Mouse (Mus musculus) adrenal gland, adult 18-20 months (tissue): ENCODE data around the gene Arpp21. TPM values are rescaled to one million over a fixed set of nuclear protein-coding genes. Genes with fewer than 3 reads are reported as not detected.
"Not testable (repeated sequence)": the region's sequence is repeated elsewhere in the genome, so short reads cannot be mapped to it uniquely, and the experiment has no call there.

ENCODE experiments used
- DNase-seq, 2 experiments: peaks; one replicate each; pipeline ENCODE4 v3.0.0; 2021 to 2022; ENCODE audit warnings: low spot score in 2 of 2
- total RNA-seq, 2 experiments: library from RNA; stranded (reverse); gene quantifications; 1 replicate in 1 of 2; 2 replicates in 1 of 2; pipeline ENCODE4 v1.2.3; 2021

The Arpp21 gene
- total RNA-seq, 2 experiments from 2014 or later, result not detected

DNA sequence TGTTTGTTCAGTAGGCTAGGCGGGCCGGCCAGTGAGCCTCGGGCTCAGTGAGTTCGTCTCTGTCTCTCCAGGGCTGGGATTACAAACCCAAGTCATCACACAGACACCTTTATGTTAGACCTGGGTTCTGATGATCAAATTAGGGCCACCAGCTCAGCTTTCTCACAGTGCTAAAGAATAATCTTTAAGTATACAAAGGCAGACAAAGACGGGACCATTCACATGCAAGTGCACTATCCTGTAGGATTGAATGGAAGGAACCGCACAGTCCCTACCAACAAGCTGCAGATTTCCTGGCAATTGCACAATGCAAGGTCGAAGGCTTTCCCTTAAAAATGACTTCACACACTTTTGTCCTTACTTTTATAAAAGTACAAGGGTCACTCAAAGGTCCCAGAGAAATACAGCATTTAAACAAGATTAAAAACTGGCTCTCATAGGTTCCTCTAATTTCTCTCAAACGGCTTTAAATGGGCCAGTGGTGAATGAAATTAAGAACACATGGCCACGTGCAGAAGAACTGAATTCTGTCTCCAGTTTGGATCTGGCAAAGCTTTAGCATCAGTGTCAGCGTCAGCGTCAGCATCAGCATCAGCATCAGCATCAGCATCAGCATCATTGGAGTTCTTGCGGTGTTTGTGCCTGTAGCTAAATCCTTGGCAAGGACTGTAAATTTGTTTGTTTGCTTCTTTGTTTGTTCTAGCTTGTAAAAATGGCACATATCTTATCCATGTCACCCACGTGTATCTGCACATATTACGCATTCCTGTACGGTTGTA lies 117.9 kb downstream of the Arpp21 start:
- DNase-seq, result no peak

DNA sequence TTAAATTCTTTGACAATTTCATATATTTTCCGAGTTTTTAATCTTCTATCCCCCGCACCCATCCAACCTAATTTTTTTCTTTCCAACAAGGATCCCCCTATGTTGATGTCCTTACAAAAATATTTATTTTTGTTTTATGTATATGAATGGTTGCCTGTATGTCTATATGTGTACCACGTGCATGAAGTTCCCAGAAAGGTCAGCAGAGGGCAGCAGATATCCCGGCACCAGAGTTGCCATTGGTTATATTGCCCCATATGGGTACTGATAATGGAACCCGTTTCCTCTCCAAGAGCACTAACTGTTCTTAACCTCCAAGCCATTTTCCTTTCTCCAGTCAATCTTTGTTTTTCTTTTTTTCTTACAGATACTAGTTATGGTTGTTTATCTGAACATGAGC lies 124.1 kb downstream of the Arpp21 start:
- no peak for DNase-seq

DNA sequence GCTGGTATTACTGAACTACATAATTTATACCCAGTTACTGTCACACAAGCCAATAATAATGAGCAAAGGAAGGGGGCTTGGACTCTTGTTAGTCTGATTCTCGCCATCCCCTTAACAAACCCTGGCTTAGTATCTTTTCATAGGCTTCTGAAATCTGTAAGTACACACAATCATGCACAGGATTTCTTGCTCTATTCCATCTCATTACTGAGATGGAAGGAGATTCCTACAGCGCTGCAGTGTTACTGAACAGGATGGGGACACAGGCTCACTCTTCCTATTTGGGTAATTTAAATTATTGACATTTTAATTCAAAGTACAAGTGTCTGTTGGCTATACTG lies 132.9 kb downstream of the Arpp21 start:
- no peak for DNase-seq

DNA sequence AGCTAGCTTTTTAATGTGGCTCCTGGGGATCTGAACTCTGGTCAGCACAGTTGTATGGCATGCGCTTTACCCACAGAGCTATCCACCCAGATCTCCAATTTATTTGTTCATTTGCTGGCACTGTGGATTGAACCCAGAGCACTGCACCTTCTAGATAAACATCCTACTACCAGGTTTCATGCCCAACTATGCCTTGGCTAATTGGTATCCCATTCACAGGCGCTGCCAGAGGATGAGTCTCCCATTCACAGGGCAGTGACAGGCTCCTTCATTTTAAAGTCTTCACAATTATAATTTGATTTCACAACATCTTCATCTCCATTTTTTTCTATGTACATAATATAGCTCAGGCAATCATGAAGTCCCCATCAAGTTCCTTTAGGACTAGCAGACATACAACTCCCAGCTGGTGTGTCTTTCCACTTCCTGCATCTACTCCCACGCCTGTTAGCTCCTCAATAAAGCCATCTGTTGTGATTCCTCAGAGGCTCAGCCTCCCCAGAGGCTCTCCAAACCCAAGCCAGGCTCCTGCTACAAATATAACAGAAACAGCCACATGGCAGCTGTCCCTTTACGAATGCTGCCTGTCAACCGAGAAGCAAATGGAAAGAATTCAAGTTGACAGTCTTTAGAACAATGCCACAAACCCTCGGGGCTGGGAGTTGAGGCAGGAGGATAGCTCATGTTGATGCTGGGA lies 133.4 kb downstream of the Arpp21 start:
- DNase-seq, result no peak

DNA sequence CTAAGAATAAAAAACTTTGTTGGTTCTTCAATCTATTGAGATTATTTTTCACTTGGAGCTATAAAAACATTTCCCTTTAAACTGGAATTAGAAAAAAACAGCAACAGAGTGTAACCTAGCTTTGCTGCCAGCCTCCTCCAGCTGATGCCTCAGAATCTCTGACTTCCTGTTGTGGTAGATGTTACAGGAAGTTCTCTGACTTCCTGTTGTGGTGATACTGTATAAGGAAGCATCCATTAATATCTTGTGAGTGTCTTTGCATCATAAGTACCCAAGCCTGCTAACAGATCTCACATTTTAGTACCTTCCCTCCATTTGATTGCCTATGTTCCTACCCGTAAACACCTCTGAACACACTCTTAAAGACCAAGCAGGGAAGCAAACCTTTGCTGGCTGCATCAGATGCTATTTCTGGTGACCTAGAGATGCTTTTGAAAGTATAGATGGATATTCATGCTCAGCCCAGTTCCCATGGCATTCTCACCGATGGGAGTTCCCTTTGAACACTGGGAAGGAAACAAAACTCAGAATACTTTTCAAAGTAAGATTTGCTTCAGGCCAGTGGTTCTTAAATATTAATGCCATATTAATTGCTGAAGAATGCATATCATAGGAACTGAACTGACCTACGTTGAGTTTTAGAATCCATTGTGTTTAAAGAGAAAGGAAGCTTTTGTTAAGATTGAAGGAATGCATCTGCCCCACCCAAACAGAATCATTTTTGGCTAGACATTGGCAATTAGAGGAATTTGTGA lies 134.7 kb downstream of the Arpp21 start:
- no peak for DNase-seq

DNA sequence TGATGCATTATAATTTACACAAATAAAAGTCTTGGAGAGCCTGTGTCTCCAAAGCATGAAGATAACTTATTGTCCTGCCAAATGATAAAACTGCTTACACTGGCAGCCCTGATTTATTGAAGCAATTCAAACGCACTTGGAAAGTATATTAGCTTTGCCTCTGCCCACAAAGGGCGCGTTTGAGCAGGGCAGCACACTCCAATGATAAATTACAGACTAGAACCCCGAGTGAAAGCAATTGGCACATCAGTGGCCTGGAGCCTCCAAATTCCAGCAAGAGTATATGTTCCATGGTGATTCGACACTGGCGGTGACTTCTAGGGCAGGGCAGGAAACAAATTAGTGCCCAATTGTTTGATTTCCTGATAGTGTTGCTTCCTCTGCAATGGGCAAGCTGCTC lies 137.5 kb downstream of the Arpp21 start:
- DNase-seq, result no peak

DNA sequence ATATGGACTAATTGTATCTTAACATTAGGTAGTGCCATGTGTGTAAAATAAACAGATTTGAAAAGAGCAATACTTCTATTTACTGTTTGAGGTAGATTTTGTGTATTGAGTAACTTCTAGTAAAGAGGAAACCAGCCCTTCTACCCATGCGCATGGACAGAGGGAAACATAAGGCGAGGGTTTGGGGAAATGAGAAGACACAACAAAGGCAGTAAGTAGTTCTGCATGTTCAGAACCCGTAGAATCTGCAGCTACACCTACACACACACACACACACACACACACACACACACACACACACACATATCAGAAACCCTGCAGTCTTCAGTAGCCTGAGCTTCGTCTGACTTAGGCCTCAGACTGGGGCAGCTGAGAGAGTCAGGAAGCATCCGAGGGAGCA lies 140.0 kb downstream of the Arpp21 start:
- no peak for DNase-seq

DNA sequence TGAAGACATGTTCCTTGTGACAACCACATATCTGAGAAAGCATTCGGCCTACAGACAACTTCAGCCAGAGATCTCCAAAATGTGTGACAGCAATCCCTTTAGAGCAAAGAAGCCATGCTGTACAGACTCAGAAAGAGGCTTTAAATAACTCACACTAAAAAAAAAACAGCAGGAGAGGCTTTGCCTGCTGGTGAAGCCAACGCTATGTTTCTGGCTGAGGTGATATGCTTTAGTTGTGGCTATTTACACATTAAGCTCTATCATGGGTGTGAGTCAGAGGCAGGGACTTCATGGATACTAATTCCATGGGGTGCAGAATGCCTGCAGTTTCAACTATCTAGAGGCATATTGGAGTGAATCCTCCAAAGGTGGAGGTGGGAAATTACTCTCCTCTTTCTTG lies 140.5 kb downstream of the Arpp21 start:
- DNase-seq, result no peak

DNA sequence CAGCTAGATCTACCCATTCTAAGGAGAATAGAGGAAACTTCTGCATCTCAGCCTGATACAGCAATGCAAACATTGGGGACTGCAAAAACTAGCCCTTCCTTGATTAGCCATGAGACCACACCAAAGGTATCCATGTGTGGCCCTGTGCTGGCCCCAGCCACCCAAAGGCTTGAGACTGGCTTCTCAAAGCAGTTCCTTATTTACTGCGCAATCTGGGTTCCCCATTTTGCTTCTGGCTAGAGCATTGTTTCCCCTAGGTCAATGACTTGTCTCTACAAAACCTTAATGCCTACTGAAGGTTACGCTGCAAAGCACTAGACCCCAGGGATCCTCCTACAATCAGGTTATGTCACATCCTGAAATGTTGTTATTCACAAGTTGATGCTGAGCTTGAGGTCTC lies 156.8 kb downstream of the Arpp21 start:
- no peak for DNase-seq

DNA sequence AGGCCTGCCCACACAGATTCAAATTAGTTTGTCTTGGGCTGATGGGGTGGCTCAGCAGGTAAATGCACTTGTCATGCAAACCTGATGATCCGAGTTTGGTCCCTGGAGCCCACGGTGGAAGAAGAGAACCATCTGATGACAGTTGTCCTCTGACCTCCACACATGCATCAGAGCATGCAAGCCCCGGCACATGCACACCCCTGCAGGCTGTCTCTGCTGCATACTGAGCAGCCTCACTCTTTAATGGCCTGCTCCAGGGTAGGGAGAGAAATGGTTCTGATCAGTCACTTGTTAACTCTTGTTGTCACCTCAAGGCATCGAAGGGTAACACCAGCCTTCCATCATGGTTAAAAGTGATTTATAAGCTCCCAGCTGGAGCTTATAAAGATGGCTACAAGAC lies 157.3 kb downstream of the Arpp21 start:
- no peak for DNase-seq

DNA sequence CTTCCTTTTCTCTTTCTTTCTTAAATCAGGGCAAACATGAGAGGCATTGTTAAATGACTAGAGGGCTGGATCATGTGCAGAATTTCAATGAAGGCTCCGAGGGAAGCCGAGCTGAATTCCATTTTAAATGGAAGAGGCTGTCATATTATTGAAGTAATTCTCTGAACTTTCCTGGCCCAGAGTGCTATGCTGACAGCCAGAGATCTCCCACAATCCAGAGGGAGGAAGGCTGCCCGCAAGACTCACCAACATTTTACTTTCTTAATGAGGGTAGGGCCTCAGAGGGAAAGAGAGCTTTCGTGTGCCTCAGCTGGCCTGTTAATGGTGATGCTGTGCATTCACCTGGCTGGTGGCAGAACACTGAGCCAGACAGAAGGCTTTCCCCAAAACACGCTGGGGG lies 160.5 kb downstream of the Arpp21 start:
- no peak for DNase-seq

DNA sequence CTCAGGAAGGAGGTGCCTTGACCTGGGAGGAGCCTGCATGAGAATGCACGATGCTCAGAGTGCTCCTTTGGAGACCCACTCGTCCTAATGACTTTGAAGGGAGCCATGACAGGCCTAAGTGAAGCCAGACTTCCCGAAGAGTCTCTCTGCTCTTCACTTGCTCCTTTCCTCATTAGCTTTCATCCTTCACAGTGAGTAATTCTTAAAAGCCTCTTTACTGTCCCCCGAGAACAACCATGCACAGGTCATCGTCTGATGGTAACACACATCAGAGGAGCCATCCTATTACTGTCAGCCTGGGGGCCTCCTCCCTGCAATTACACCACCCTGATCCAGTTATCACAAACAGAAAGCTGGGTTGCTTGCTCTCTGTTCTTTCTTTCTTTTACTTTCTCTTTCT lies 160.9 kb downstream of the Arpp21 start:
- DNase-seq, result no peak

DNA sequence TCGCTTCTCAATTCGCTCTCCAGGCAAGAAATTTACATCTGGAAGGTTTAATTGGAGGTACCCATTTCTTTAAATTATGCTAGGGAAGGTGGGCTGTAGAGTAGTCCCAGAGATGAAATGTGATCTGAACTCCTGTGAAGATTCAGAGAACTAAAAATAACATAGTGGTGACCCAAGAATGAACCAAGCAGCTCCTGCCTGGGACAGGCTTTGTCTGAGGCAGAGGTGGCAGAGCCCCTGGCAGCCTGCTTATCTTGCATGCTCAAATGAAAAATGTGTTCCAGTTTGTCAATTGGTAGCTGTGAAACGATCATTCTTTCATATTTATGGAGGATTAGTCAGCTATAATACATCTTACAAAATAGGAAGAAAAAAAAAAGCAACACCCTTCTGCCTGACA lies 164.4 kb downstream of the Arpp21 start:
- no peak for DNase-seq

DNA sequence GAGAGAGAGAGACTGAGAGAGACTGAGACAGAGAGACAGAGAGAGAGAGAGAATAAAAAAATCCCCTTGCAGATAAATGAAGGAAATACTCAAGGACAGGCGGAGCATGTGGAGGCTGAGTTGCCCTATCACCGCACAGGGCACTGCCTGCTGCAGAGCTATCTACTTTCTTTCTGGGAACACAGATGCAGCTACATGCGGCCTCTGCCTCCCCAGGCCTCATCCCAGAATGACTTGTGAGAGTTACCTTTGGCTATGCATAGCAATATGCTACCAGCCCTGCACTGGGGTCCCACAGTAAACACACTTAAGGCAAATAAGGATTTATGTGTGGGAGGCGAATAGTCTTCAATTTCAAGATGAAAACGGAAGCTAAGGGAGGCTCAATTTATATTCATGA lies 164.8 kb downstream of the Arpp21 start:
- DNase-seq, result no peak

DNA sequence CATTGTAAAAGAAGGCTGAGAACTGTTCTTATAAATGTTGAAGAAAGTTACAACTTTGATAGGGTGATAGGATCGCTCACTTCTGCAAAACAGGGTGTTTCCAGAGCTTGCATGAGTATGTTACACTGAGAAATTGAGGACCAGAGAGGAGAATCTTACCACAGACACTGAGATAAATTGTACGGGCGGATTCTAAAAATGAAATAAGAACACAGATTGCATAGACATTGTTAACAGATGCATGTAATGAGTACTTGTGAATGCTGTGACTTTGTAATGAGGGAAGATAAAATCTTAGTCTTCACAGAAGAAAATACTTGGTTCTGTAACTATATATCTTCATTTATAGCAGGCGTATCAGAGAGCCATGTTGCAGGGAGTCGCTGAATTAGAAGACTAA lies 167.5 kb downstream of the Arpp21 start:
- DNase-seq, result no peak

DNA sequence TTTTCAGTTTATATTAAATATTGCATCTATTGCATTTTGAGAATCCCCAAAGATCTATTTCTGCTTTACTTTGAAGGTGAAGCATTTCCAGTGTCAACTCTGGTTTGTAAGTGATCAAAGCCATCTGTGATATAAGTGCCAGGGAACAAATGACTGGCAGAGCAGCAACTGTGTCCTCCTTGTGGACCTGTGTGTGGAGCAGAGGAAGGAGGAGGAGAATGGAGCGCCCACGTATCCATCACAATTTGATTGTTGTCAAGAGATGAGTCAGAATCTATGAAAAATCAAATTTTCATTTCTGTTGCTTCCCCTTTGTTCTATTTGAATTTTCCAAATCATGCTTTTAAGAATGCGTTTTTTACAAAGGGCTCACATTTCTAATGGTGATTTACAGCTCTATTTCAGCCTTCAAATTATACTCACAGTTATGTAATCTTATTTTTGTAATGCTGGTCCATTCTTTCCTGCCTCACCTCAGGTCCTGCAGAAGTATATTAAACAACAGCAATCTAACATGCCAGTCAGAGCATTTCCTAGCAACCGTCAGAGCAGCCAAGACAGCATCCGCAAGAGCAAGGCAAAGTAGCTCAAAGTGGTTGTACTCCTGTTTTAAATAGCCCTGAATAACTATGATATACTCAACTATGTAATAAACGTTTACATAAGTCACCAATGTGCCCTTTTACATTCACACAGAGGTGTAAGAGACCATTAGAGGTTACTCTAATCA lies 174.9 kb downstream of the Arpp21 start:
- DNase-seq, result no peak

DNA sequence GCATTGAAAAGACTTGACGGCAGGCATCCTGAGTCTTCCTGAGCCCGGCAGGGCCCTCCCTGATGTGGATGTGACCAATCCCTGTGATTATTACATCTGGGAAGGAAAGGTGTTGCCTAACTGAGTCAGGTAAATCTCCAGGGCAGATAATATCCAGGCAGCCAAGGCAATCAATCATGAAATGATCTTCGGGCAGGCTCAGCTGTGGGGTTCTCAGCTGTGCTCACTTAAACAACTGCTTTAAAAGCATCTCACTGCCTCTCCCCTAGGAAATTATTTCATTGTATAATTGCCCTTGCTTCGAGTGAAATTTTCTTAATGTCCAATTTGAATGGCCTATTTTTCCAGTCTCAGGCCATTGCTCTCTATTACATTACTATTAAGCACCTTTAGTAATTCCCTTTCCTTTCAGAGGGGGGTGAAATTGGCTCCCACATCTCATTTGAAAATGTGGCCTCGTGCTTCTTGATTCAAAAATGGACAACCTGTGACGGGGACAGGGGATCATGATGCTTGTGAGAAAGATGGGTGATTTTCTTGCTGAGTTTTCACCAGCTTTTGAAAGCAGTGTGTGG lies 180.8 kb downstream of the Arpp21 start:
- no peak for DNase-seq

DNA sequence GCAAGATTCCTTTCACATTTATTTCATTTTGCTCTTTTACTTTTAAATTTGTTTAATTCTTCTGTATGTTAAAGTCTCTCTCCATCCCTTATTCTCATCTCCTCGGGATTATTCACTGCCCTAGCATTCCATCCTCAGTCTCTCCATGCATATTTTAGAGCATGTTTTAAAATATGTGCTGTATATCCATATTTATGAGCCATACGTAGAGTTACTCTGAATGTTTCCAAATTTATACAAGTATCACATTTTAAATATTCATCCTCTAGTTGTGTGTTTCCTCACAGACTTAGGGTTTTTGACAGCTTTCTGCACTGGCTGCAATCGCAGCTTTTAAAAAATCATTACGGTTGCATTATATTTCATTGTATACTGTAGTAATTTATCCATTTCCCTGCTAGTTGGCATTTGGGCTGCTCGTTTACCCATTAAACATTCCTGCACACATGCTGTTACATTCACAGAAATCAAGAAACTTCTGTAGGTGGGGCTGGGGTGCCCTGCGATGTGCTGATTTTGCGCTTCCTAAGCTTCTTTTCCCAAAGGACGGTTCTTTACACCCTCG lies 187.8 kb downstream of the Arpp21 start:
- DNase-seq, result no peak

DNA sequence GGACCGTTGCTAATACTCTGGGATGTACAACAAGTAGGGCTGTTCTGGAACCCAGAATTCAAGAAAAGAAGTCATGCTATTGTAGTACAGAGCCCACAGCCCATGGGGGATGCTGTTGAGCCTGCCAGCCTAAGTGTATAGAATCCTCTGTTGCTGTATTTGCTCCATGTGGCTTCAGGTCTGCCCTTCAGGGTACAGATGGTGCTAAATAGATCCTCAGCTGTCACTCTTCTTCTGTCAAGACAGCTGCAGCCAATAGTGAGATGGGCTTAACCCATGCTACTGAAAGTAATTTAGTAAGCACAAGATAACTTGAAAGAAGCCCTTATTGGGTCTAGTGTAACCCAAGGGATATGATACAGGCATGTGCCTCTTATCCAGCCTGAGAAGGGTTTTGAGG lies 195.2 kb downstream of the Arpp21 start:
- DNase-seq, result no peak

DNA sequence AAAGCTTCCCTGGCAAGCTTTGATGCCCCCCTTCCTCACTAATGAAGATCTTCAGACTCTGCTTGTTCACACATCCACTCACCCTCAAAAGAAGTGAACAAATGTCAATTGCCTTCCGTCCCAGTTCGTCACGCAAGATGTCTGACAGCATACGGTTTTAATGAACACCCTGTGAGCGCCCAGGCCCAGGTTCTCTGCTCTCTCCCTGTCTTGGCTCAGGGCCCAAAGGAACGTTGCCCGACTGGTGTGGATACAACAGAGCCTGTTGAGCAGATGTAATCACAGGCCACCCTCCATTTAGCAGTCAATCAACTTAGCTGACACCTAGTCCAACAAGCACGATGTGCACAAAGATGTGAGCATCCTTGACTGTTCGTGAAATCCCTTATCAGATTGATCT lies 198.0 kb downstream of the Arpp21 start:
- no peak for DNase-seq

DNA sequence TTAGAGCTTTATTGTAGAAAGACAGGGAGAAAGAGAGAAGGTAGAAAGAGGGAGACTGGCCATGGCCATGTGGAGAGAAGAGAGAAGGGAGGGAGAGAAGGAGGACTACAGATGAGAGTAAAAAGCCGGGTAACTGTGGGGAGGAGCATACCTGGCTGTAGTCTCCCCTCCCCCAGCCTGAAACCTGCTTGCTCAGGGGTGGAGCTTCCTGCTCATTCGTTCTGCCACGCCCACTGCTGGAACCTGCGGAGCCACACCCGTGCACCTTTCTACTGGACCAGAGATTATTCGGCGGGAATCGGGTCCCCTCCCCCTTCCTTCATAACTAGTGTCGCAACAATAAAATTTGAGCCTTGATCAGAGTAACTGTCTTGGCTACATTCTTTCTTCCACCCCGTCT lies 201.9 kb downstream of the Arpp21 start:
- DNase-seq, result not testable (repeated sequence)
